Mouse (Mus musculus): Measurements from ENCODE around the gene Ndufa3. TPM values are rescaled to one million over a fixed set of nuclear protein-coding genes. Genes with fewer than 3 reads are reported as not detected.

The Ndufa3 gene
- polyA plus RNA-seq, 1 experiment, result 2,632 TPM

Other genes with a start within 250 kb of the Ndufa3 start
- gene Cacng8, start 226.7 kb upstream of the Ndufa3 start, polyA plus RNA-seq (2012; ENCODE audit: insufficient read depth, insufficient read length, missing spikeins), result not detected in 2 replicates
- 0.52 and 2.5 TPM in 2 replicates for gene Cacng6, start 193.2 kb upstream of the Ndufa3 start, polyA plus RNA-seq (2012; ENCODE audit: insufficient read depth, insufficient read length, missing spikeins)
- gene Tarm1, start 114.7 kb upstream of the Ndufa3 start, polyA plus RNA-seq (2012; ENCODE audit: insufficient read depth, insufficient read length, missing spikeins), result 1.8 and 4.6 TPM in 2 replicates
- gene Oscar, start 1.2 kb upstream of the Ndufa3 start, polyA plus RNA-seq (2012; ENCODE audit: insufficient read depth, insufficient read length, missing spikeins), result not detected in 2 replicates
- 24.2 and 24.4 TPM in 2 replicates for gene Tfpt, start 12.6 kb downstream of the Ndufa3 start, polyA plus RNA-seq (2012; ENCODE audit: insufficient read depth, insufficient read length, missing spikeins)
- 18.7 and 20.7 TPM in 2 replicates for gene Prpf31, start 12.6 kb downstream of the Ndufa3 start, polyA plus RNA-seq (2012; ENCODE audit: insufficient read depth, insufficient read length, missing spikeins)
- gene Cnot3, start 27.9 kb downstream of the Ndufa3 start, polyA plus RNA-seq (2012; ENCODE audit: insufficient read depth, insufficient read length, missing spikeins), result 22.4 and 31.4 TPM in 2 replicates
- 17.8 and 19.4 TPM in 2 replicates for gene Leng1, start 48.5 kb downstream of the Ndufa3 start, polyA plus RNA-seq (2012; ENCODE audit: insufficient read depth, insufficient read length, missing spikeins)
- 0.67 TPM in 1 of 2 replicates, not detected in the other for gene Tmc4, start 60.2 kb downstream of the Ndufa3 start, polyA plus RNA-seq (2012; ENCODE audit: insufficient read depth, insufficient read length, missing spikeins)
- gene Tsen34, start 75.5 kb downstream of the Ndufa3 start, polyA plus RNA-seq (2012; ENCODE audit: insufficient read depth, insufficient read length, missing spikeins), result 37.7 and 38.0 TPM in 2 replicates
- gene Mboat7, start 76.2 kb downstream of the Ndufa3 start, polyA plus RNA-seq (2012; ENCODE audit: insufficient read depth, insufficient read length, missing spikeins), result 20.9 and 29.8 TPM in 2 replicates
- gene Rps9, start 86.6 kb downstream of the Ndufa3 start, polyA plus RNA-seq (2012; ENCODE audit: insufficient read depth, insufficient read length, missing spikeins), result 727 and 740 TPM in 2 replicates
- gene Pirb, start 103.0 kb downstream of the Ndufa3 start, polyA plus RNA-seq (2012; ENCODE audit: insufficient read depth, insufficient read length, missing spikeins), result 3.7 and 5.2 TPM in 2 replicates
- not detected in 2 replicates for gene Gm15448, start 208.3 kb downstream of the Ndufa3 start, polyA plus RNA-seq (2012; ENCODE audit: insufficient read depth, insufficient read length, missing spikeins)
- gene Pira2, start 227.7 kb downstream of the Ndufa3 start, polyA plus RNA-seq (2012; ENCODE audit: insufficient read depth, insufficient read length, missing spikeins), result 0.55 TPM in 1 of 2 replicates, not detected in the other

Data from brown adipose tissue, adult 24 weeks (tissue).